Mouse (Mus musculus) myocyte (in vitro differentiated cells): ENCODE measurements at regions not wholly inside any gene's neighbourhood (a gene's known extent, or its start where the extent isn't known, plus 50 kb on each side); places are given as distances from the start of the nearest gene placed in this dataset.

Experiments used
- H3K27me3 ChIP-seq: one replicate; pipeline ENCODE4 v1.6.1; 2011; ENCODE audit not compliant: control insufficient read depth, insufficient read depth, insufficient read length
- H3K36me3 ChIP-seq: one replicate; pipeline ENCODE4 v1.6.1; 2011; ENCODE audit not compliant: control insufficient read depth, insufficient read depth
- H3K4me2 ChIP-seq: one replicate; pipeline ENCODE4 v1.6.1; 2011; ENCODE audit warnings: low read depth, control low read depth
- H3K4me3 ChIP-seq: one replicate; pipeline ENCODE4 v1.5.1; 2011; ENCODE audit warnings: mild to moderate bottlenecking, control low read depth, moderate library complexity
- H3K79me2 ChIP-seq: one replicate; pipeline ENCODE4 v1.6.1; 2011; ENCODE audit not compliant: control insufficient read depth, insufficient read depth
- H3ac ChIP-seq: one replicate; pipeline ENCODE4 v1.6.1; 2011; ENCODE audit not compliant: control insufficient read depth, insufficient read length
- CEBPB ChIP-seq: IDR thresholded peaks from 2 replicates; pipeline ENCODE4 v1.6.1; 2011; ENCODE audit warnings: mild to moderate bottlenecking, moderate library complexity; ENCODE audit not compliant: poor library complexity, insufficient read depth, severe bottlenecking
- E2F4 ChIP-seq: IDR thresholded peaks from one replicate; pipeline ENCODE4 v1.6.1; 2011; ENCODE audit warnings: mild to moderate bottlenecking, control low read depth, moderate library complexity; ENCODE audit not compliant: insufficient read depth
- MAX ChIP-seq: IDR thresholded peaks from one replicate; pipeline ENCODE4 v1.6.1; 2011; ENCODE audit warnings: low read depth, mild to moderate bottlenecking, control low read depth
- MYOD1 ChIP-seq, 3 experiments: IDR thresholded peaks; one replicate each; pipeline ENCODE4 v1.6.1; 2011; ENCODE audit warnings: control low read depth in 2 of 3, low read depth in 2 of 3, mild to moderate bottlenecking in 2 of 3, moderate library complexity in 1 of 3; ENCODE audit not compliant: insufficient read length in 2 of 3, control insufficient read depth in 1 of 3
- MYOG ChIP-seq, 3 experiments: IDR thresholded peaks; one replicate each; pipeline ENCODE4 v1.6.1; 2011; ENCODE audit warnings: control low read depth in 2 of 3, low read depth in 2 of 3, mild to moderate bottlenecking in 2 of 3; ENCODE audit not compliant: insufficient read length in 2 of 3, control insufficient read depth in 1 of 3, insufficient read depth in 1 of 3
- POLR2A ChIP-seq: IDR thresholded peaks from one replicate; pipeline ENCODE4 v1.6.1; 2011; ENCODE audit warnings: low read depth, mild to moderate bottlenecking, control low read depth, moderate library complexity; ENCODE audit not compliant: insufficient read length
- POLR2AphosphoS2 ChIP-seq: IDR thresholded peaks from one replicate; pipeline ENCODE4 v1.6.1; 2011; ENCODE audit warnings: low read depth, control low read depth; ENCODE audit not compliant: insufficient read length
- REST ChIP-seq: IDR thresholded peaks from one replicate; pipeline ENCODE4 v1.6.1; 2011; ENCODE audit warnings: mild to moderate bottlenecking, control low read depth, moderate library complexity; ENCODE audit not compliant: insufficient read depth, insufficient read length
- SRF ChIP-seq: IDR thresholded peaks from one replicate; pipeline ENCODE4 v1.6.1; 2011; ENCODE audit warnings: low read depth; ENCODE audit not compliant: control insufficient read depth, insufficient read length
- TCF12 ChIP-seq: IDR thresholded peaks from one replicate; pipeline ENCODE4 v1.6.1; 2011; ENCODE audit warnings: mild to moderate bottlenecking, control low read depth; ENCODE audit not compliant: poor library complexity, insufficient read depth, severe bottlenecking
- TCF3 ChIP-seq: IDR thresholded peaks from one replicate; pipeline ENCODE4 v1.6.1; 2011; ENCODE audit warnings: low read depth, control low read depth; ENCODE audit not compliant: insufficient read length
- USF1 ChIP-seq: IDR thresholded peaks from one replicate; pipeline ENCODE4 v1.6.1; 2011; ENCODE audit warnings: low read depth, mild to moderate bottlenecking, control low read depth, moderate library complexity

DNA sequence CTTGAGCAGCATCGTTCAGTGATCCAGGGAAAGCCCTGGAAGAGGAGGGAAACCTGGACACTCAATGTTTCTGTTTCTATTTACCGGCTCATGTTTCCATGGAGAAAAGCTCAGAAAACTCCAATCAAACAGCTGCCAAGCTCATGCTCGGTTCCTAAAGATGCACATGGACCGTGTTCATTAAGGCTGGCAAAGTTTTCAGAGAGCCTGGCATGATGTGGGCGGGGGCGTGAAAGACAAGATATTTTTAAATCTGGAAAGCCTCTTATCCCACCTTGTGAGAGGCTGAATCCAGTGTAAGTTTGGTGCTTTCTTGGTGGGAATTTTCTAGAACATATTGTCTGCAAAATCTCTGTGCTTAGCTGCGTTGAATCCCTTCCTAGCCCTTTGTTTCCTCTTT, 1114.3 kb upstream of the Gulo start:
- no peak overlapping the region for H3K4me2 ChIP-seq
- H3K36me3 ChIP-seq, result no peaks in the 10 kb centered on the region
- H3K4me3 ChIP-seq, result no peak overlapping the region
- no peaks in the 10 kb centered on the region for H3K79me2 ChIP-seq
- no peaks in the 10 kb centered on the region for H3K27me3 ChIP-seq
- TF ChIP-seq E2F4, result no peak
- no peak for TF ChIP-seq MYOG (IDR thresholded peaks at IDR 0.05; ENCODE audit: control insufficient read depth in 1 of 3, insufficient read depth in 1 of 3, insufficient read length in 2 of 3, low read depth in 2 of 3)
- TF ChIP-seq MAX, result no peak
- TF ChIP-seq USF1, result no peak
- no peak for TF ChIP-seq REST
- TF ChIP-seq CEBPB, result no peak
- TF ChIP-seq POLR2AphosphoS2, result no peak
- no peak for TF ChIP-seq TCF3
- TF ChIP-seq POLR2A, result no peak
- no peak for TF ChIP-seq SRF
- no peak for TF ChIP-seq MYOD1 (IDR thresholded peaks at IDR 0.05; ENCODE audit: control insufficient read depth in 1 of 3, insufficient read length in 2 of 3, low read depth in 2 of 3)
- TF ChIP-seq TCF12, result no peak
- H3ac ChIP-seq, result no peak overlapping the region
